Mouse (Mus musculus): ENCODE data around the gene Ccdc187. TPM values are rescaled to one million over a fixed set of nuclear protein-coding genes. Genes with fewer than 3 reads are reported as not detected.

The Ccdc187 gene
- polyA plus RNA-seq, 1 experiment from 2014 or later: 0.09 TPM

- Histone ChIP-seq H3K9ac (ENCODE audit: low read depth, low read length) (no peak overlapping the region), H3K27ac (ENCODE audit: low read depth, low read length) (no peak overlapping the region), H3K4me2 (replicated peaks; ENCODE audit: low read depth) (no peak overlapping the region), H3K27me3 (replicated peaks; ENCODE audit: control insufficient read depth, insufficient read depth, low read length) (no peaks in the 10 kb centered on the region), H3K9me3 (ENCODE audit: control insufficient read depth) (no peaks in the 10 kb centered on the region), H3K4me1 (replicated peaks; ENCODE audit: control insufficient read depth, insufficient read depth, low read length) (no peaks in the 10 kb centered on the region), H3K4me3 (ENCODE audit: low read depth, low read length) (no peak overlapping the region), H3K36me3 (ENCODE audit: control insufficient read depth, insufficient read depth) (no peaks in the 10 kb centered on the region)
- no peak for TF ChIP-seq CTCF (IDR thresholded peaks at IDR 0.05; ENCODE audit: low read depth)
- no peak for ATAC-seq
- 84% methylated on average over 11 of the region's 11 CpGs for WGBS
Measured at GRCm38 (mm10) chr2:26280594-26280993, 13.8 kb downstream of the Ccdc187 start.

GRCm38 (mm10) chr2:26279712-26280111 lies 14.6 kb downstream of the Ccdc187 start:
- no peak overlapping the region for H3K27ac ChIP-seq (ENCODE audit: low read depth, low read length)
- ATAC-seq: no peak

GRCm38 (mm10) chr2:26273611-26274010 lies 20.7 kb downstream of the Ccdc187 start:
- ATAC-seq: peak; percentile 59
- Histone ChIP-seq H3K36me3 (ENCODE audit: control insufficient read depth, insufficient read depth) (no peaks in the 10 kb centered on the region), H3K9me3 (ENCODE audit: control insufficient read depth) (no peaks in the 10 kb centered on the region), H3K9ac (ENCODE audit: low read depth, low read length) (no peak overlapping the region), H3K27ac (ENCODE audit: low read depth, low read length) (no peak overlapping the region), H3K4me2 (replicated peaks; ENCODE audit: low read depth) (no peak overlapping the region), H3K4me3 (ENCODE audit: low read depth, low read length) (no peak overlapping the region), H3K27me3 (replicated peaks; ENCODE audit: control insufficient read depth, insufficient read depth, low read length) (no peaks in the 10 kb centered on the region), H3K4me1 (replicated peaks; ENCODE audit: control insufficient read depth, insufficient read depth, low read length) (no peaks in the 10 kb centered on the region)
- 27% methylated on average over 7 of the region's 7 CpGs for WGBS
- TF ChIP-seq CTCF (IDR thresholded peaks at IDR 0.05; ENCODE audit: low read depth): peak; percentile 91

More at GRCm38 (mm10) chr2:26279712-26280111, 14.6 kb downstream of the Ccdc187 start:
- H3K4me2 ChIP-seq (replicated peaks; ENCODE audit: low read depth): no peak overlapping the region
- H3K4me1 ChIP-seq (replicated peaks; ENCODE audit: control insufficient read depth, insufficient read depth, low read length): no peaks in the 10 kb centered on the region
- H3K9me3 ChIP-seq (ENCODE audit: control insufficient read depth): no peaks in the 10 kb centered on the region
- H3K27me3 ChIP-seq (replicated peaks; ENCODE audit: control insufficient read depth, insufficient read depth, low read length): no peaks in the 10 kb centered on the region
- no peak overlapping the region for H3K9ac ChIP-seq (ENCODE audit: low read depth, low read length)
- no peak for TF ChIP-seq CTCF (IDR thresholded peaks at IDR 0.05; ENCODE audit: low read depth)
- WGBS: 78% methylated on average over 3 of the region's 3 CpGs
- no peaks in the 10 kb centered on the region for H3K36me3 ChIP-seq (ENCODE audit: control insufficient read depth, insufficient read depth)
- H3K4me3 ChIP-seq (ENCODE audit: low read depth, low read length): no peak overlapping the region

GRCm38 (mm10) chr2:26268216-26268615 lies 26.1 kb downstream of the Ccdc187 start:
- Histone ChIP-seq H3K9ac (ENCODE audit: low read depth, low read length) (no peak overlapping the region), H3K4me2 (replicated peaks; ENCODE audit: low read depth) (no peak overlapping the region), H3K4me3 (ENCODE audit: low read depth, low read length) (no peak overlapping the region), H3K27me3 (replicated peaks; ENCODE audit: control insufficient read depth, insufficient read depth, low read length) (no peaks in the 10 kb centered on the region), H3K27ac (ENCODE audit: low read depth, low read length) (no peak overlapping the region), H3K9me3 (ENCODE audit: control insufficient read depth) (no peaks in the 10 kb centered on the region), H3K4me1 (replicated peaks; ENCODE audit: control insufficient read depth, insufficient read depth, low read length) (no peaks in the 10 kb centered on the region), H3K36me3 (ENCODE audit: control insufficient read depth, insufficient read depth) (no peaks in the 10 kb centered on the region)
- TF ChIP-seq CTCF (IDR thresholded peaks at IDR 0.05; ENCODE audit: low read depth): no peak
- 67% methylated on average over 3 of the region's 3 CpGs for WGBS
- ATAC-seq: no peak

DNA sequence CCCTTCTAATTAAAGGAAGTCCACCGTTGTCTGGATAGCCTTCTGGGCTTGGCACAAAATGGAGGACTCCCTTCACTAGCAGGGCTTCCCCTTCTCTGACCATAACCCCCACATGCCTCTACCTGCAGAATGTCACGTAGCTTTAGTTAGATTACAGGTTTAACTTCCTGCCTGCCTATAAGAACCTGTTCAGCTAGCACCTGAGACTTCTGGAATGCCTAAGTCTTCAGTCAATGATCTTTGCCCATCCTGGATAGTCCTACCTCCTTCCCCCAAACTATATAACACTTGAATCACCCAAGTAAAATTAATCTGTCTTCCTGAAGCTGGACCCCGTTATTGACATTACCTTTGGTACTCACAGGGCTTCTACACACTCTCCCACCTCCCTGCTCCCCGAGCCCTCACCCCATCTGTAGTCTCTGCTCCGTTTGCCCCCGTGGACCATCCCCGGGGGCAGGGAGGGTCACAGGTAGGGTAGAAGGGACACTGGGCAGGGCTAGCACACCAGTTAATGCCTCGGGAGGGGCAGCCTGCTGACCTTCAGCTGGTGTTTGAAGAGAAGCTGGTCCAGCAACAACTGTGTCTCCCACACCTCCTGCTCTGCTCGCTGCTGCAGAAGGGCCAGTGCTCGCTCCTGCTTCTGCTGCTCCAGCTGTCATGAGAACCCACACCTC lies 28.2 kb downstream of the Ccdc187 start:
- WGBS: 53% methylated on average over 10 of the region's 10 CpGs
- Histone ChIP-seq H3K27me3 (replicated peaks; ENCODE audit: control insufficient read depth, insufficient read depth, low read length) (no peaks in the 10 kb centered on the region), H3K9ac (ENCODE audit: low read depth, low read length) (no peak overlapping the region), H3K4me1 (replicated peaks; ENCODE audit: control insufficient read depth, insufficient read depth, low read length) (no peaks in the 10 kb centered on the region), H3K4me3 (ENCODE audit: low read depth, low read length) (no peak overlapping the region), H3K9me3 (ENCODE audit: control insufficient read depth) (no peaks in the 10 kb centered on the region), H3K4me2 (replicated peaks; ENCODE audit: low read depth) (no peak overlapping the region; the same call in 1 of the 2 replicates), H3K36me3 (ENCODE audit: control insufficient read depth, insufficient read depth) (no peaks in the 10 kb centered on the region), H3K27ac (ENCODE audit: low read depth, low read length) (no peak overlapping the region)
- no peak for TF ChIP-seq CTCF (IDR thresholded peaks at IDR 0.05; ENCODE audit: low read depth)
- no peak for ATAC-seq

- H3K9me3 ChIP-seq (ENCODE audit: control insufficient read depth): no peaks in the 10 kb centered on the region
- H3K36me3 ChIP-seq (ENCODE audit: control insufficient read depth, insufficient read depth): no peaks in the 10 kb centered on the region
- no peak for TF ChIP-seq CTCF (IDR thresholded peaks at IDR 0.05; ENCODE audit: low read depth)
- H3K4me3 ChIP-seq (ENCODE audit: low read depth, low read length): no peak overlapping the region
- H3K4me1 ChIP-seq (replicated peaks; ENCODE audit: control insufficient read depth, insufficient read depth, low read length): no peaks in the 10 kb centered on the region
- H3K9ac ChIP-seq (ENCODE audit: low read depth, low read length): no peak overlapping the region
- 40% methylated on average over 2 of the region's 2 CpGs for WGBS
- H3K4me2 ChIP-seq (replicated peaks; ENCODE audit: low read depth): no peak overlapping the region
- no peak overlapping the region for H3K27ac ChIP-seq (ENCODE audit: low read depth, low read length)
- no peak for ATAC-seq
- no peaks in the 10 kb centered on the region for H3K27me3 ChIP-seq (replicated peaks; ENCODE audit: control insufficient read depth, insufficient read depth, low read length)
Measured at GRCm38 (mm10) chr2:26265095-26265494, 29.3 kb downstream of the Ccdc187 start.

Data from intestine, postnatal 0 days (tissue).